Mouse (Mus musculus): Measurements from ENCODE around the gene Mapk14.
"Not testable (repeated sequence)": the region's sequence is repeated elsewhere in the genome, so short reads cannot be mapped to it uniquely, and the experiment has no call there.

The Mapk14 gene

GRCm38 (mm10) chr17:28698245-28698644 lies 7.1 kb downstream of the Mapk14 start:
- DNase-seq (ENCODE audit: low spot score), result peak; percentile 62

GRCm38 (mm10) chr17:28698672-28699071 lies 7.5 kb downstream of the Mapk14 start:
- no peak for DNase-seq (ENCODE audit: low spot score)

- no peak for DNase-seq (ENCODE audit: low spot score)
These were observed 8.7 kb downstream of the Mapk14 start for GRCm38 (mm10) chr17:28699789-28700188.

- DNase-seq (ENCODE audit: low spot score), result no peak
These were observed 10.0 kb downstream of the Mapk14 start for GRCm38 (mm10) chr17:28701171-28701570.

GRCm38 (mm10) chr17:28701737-28702136 lies 10.6 kb downstream of the Mapk14 start:
- DNase-seq (ENCODE audit: low spot score), result no peak

GRCm38 (mm10) chr17:28702646-28703045 lies 11.5 kb downstream of the Mapk14 start:
- DNase-seq (ENCODE audit: low spot score), result no peak

GRCm38 (mm10) chr17:28706697-28707096 lies 15.6 kb downstream of the Mapk14 start:
- no peak for DNase-seq (ENCODE audit: low spot score)

GRCm38 (mm10) chr17:28707136-28707627 lies 16.1 kb downstream of the Mapk14 start:
- no peak for DNase-seq (ENCODE audit: low spot score)

- no peak for DNase-seq (ENCODE audit: low spot score)
These were observed 16.7 kb downstream of the Mapk14 start for GRCm38 (mm10) chr17:28707816-28708215.

- no peak for DNase-seq (ENCODE audit: low spot score)
These were observed 17.9 kb downstream of the Mapk14 start for GRCm38 (mm10) chr17:28708989-28709388.

- no peak for DNase-seq (ENCODE audit: low spot score)
These were observed 18.6 kb downstream of the Mapk14 start for GRCm38 (mm10) chr17:28709552-28710290.

- DNase-seq (ENCODE audit: low spot score), result no peak
These were observed 19.2 kb downstream of the Mapk14 start for GRCm38 (mm10) chr17:28710291-28710688.

GRCm38 (mm10) chr17:28711237-28711636 lies 20.1 kb downstream of the Mapk14 start:
- DNase-seq (ENCODE audit: low spot score), result no peak

- no peak for DNase-seq (ENCODE audit: low spot score)
These were observed 21.2 kb downstream of the Mapk14 start for GRCm38 (mm10) chr17:28712305-28712704.

GRCm38 (mm10) chr17:28714006-28714405 lies 22.9 kb downstream of the Mapk14 start:
- no peak for DNase-seq (ENCODE audit: low spot score)

GRCm38 (mm10) chr17:28715832-28716548 lies 24.9 kb downstream of the Mapk14 start:
- no peak for DNase-seq (ENCODE audit: low spot score)

GRCm38 (mm10) chr17:28717535-28717934 lies 26.4 kb downstream of the Mapk14 start:
- DNase-seq (ENCODE audit: low spot score), result no peak

GRCm38 (mm10) chr17:28725783-28726182 lies 34.7 kb downstream of the Mapk14 start, which contains the start of gene AC170998.1:
Gene AC170998.1 (plus strand): TSS chr17:28726083.
- no peak for DNase-seq (ENCODE audit: low spot score)

GRCm38 (mm10) chr17:28727511-28727910 lies 36.4 kb downstream of the Mapk14 start:
- DNase-seq (ENCODE audit: low spot score), result not testable (repeated sequence)

GRCm38 (mm10) chr17:28735317-28736105 lies 44.4 kb downstream of the Mapk14 start:
- DNase-seq (ENCODE audit: low spot score), result no peak

GRCm38 (mm10) chr17:28736486-28736885 lies 45.4 kb downstream of the Mapk14 start:
- no peak for DNase-seq (ENCODE audit: low spot score)

GRCm38 (mm10) chr17:28737973-28738372 lies 46.8 kb downstream of the Mapk14 start:
- DNase-seq (ENCODE audit: low spot score), result no peak
